Mouse (Mus musculus) kidney, adult 8-10 months (tissue): ENCODE measurements around the gene Ins1.

Source experiments
- DNase-seq, 2 experiments: peaks; one replicate each; pipeline ENCODE4 v3.0.0; 2022

Ins1 gene

DNA sequence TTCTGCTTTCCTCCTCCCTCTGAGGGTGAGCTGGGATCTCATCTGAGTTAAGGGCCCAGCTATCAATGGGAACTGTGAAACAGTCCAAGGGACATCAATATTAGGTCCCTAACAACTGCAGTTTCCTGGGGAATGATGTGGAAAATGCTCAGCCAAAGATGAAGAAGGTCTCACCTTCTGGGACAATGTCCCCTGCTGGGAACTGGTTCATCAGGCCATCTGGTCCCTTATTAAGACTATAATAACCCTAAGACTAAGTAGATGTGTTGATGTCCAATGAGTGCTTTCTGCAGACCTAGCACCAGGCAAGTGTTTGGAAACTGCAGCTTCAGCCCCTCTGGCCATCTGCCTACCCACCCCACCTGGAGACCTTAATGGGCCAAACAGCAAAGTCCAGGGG lies at the start of gene Ins1:
TSS of gene Ins1 (plus strand) at position 301 of the 400 bp plus-strand sequence.
- no peak for DNase-seq
